Mouse (Mus musculus) thymus, adult 2 months (tissue): Measurements from ENCODE around the gene Rbbp7. TPM values are rescaled to one million over a fixed set of nuclear protein-coding genes. Genes with fewer than 3 reads are reported as not detected.
A peak's percentile ranks its signal among the peaks of the same experiment; 100 is the strongest.
"Not testable (repeated sequence)": the region's sequence is repeated elsewhere in the genome, so short reads cannot be mapped to it uniquely, and the experiment has no call there.

Experiments used
- DNase-seq: peaks from one replicate; pipeline ENCODE4 v3.0.0; 2021
- H3K27ac ChIP-seq: fragments of 200-500 bp; 2 replicates; pipeline ENCODE4 v1.5.1; 2012; ENCODE audit warnings: low read length, control low read depth; ENCODE audit not compliant: control insufficient read depth, insufficient read depth
- H3K27me3 ChIP-seq: fragments of 200-500 bp; 2 replicates; pipeline ENCODE4 v1.6.1; 2012; ENCODE audit warnings: mild to moderate bottlenecking, low read length, moderate library complexity, mixed read lengths; ENCODE audit not compliant: control insufficient read depth, insufficient read depth
- H3K36me3 ChIP-seq: fragments of 200-500 bp; 2 replicates; pipeline ENCODE4 v1.6.1; 2012; ENCODE audit warnings: mild to moderate bottlenecking, low read length, moderate library complexity; ENCODE audit not compliant: control insufficient read depth, insufficient read depth
- H3K4me1 ChIP-seq: fragments of 200-500 bp; replicated peaks from 2 replicates; pipeline ENCODE4 v1.6.1; 2012; ENCODE audit warnings: low read length; ENCODE audit not compliant: control insufficient read depth, insufficient read depth
- H3K4me3 ChIP-seq: fragments of 200-500 bp; 2 replicates; pipeline ENCODE4 v1.5.1; 2012; ENCODE audit warnings: mild to moderate bottlenecking, low read length, control low read depth, moderate library complexity; ENCODE audit not compliant: control insufficient read depth, insufficient read depth
- CTCF ChIP-seq: fragments of 200-500 bp; IDR thresholded peaks from 2 replicates; pipeline ENCODE4 v1.5.1; 2012; ENCODE audit warnings: mild to moderate bottlenecking, control low read depth, low read length, moderate library complexity, borderline replicate concordance; ENCODE audit not compliant: control insufficient read depth, poor library complexity, insufficient read depth; ENCODE audit errors: extremely low read depth
- POLR2A ChIP-seq: fragments of 200-500 bp; IDR thresholded peaks from 2 replicates; pipeline ENCODE4 v1.6.1; 2012; ENCODE audit warnings: mild to moderate bottlenecking, low read length, control low read depth, moderate library complexity; ENCODE audit not compliant: control insufficient read depth, poor library complexity, insufficient read depth; ENCODE audit errors: extremely low read depth
- WGBS: fragments of 180-500 bp; shearing (Covaris S2); methylation state at CpG from one replicate; pipeline ENCODE4 v1.1.7; 2018; 5-methylcytosine and 5-hydroxymethylcytosine counted together
- polyA plus RNA-seq: library from polyadenylated mRNA; depleted of rRNA; stranded (reverse); fragments of >200 nt; gene quantifications from 2 replicates; pipeline ENCODE4 v1.2.3, GENCODE M21; 2012

Rbbp7 gene
- polyA plus RNA-seq, 1 experiment = 82.7 TPM

DNA sequence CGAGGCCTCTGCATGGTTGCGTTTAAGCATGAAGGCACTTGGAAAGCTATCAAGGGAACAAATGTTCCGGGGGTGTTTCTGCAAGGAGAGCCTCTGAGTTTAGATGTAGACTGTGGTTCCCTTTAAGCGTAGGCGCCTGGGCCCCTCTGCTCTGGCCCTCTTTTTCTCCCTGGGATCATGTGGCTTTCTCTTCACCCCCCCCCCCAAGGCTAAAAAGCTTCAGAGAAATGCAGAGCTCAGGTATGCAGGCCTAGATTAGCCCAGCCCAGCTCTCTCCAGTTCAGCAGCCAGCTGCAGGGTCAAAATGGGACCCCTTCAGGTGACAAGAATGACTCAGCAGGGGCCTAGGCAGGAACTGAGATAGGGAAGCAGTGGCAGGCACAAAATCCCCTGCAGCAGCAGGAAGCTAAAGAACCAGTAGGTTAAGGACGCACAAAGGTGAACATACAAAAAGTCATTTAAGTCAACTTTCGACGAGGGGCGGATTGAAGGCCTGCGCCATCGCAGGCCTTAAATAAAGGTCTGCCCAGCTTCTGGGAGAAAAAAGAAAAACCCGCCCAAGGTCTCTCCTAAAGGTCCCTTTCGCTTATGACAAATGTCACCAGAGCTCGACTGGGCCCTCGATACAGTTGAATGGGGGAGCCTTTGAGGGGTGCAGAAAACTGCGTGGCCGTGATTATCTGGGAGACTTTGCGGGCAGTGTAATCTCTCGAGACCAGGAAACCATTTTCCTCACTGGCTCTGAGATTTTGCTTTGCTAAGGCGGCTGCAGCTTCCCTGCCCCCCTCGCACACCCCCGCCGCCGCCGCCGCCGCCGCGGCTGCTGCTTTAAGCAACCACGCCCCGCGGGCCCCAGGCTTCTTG, 719 bp upstream of the Rbbp7 start:
- peak; percentile 38 for DNase-seq
- H3K4me3 ChIP-seq = peak overlapping the region; percentile 51
- H3K27ac ChIP-seq = peak overlapping the region; percentile 95
- H3K36me3 ChIP-seq = no peaks in the 10 kb centered on the region
- peaks cover 9% of the 10 kb centered on the region for H3K4me1 ChIP-seq
- H3K27me3 ChIP-seq = no peaks in the 10 kb centered on the region
- WGBS = 11% methylated on average over 23 of the region's 32 CpGs
- TF ChIP-seq POLR2A (no peak), CTCF (no peak)

DNA sequence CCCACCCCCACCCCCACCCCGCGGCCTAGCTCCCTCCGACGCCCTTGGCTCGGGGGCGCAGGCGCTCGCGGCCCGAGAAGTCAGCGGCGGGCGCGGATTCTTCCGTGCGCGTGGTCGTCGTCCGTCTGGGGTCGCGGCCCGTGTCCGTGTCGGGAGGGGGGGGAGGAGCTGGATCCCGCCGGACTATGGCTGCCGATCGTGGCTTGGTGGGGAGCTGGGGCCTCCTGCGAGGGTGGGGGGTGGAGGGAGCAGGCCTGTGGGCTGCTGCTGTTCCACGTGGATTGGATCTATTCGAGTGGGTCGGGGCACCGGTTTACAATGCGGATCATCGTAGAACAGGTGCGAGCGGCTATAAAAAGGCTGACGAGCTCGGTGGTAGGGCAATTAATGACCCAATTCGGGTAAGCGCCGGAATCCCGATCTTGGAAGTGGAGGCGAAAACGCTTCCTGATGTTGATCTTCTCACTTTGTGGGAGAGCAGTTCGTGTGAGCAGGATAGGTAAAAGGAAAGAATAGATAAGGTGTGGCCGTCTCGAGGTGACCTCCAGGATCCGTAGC, 835 bp downstream of the Rbbp7 start:
- Histone ChIP-seq H3K4me1 (peaks cover 9% of the 10 kb centered on the region), H3K27me3 (no peaks in the 10 kb centered on the region), H3K4me3 (peak overlapping the region; percentile 79), H3K27ac (peak overlapping the region; percentile 57), H3K36me3 (0 out of 2 replicates have a peak, but pooled peaks cover 3% of the 10 kb centered on the region)
- no peak for DNase-seq
- WGBS = under 1% methylated on average over 35 of the region's 50 CpGs
- no peak for TF ChIP-seq CTCF
- no peak for TF ChIP-seq POLR2A

DNA sequence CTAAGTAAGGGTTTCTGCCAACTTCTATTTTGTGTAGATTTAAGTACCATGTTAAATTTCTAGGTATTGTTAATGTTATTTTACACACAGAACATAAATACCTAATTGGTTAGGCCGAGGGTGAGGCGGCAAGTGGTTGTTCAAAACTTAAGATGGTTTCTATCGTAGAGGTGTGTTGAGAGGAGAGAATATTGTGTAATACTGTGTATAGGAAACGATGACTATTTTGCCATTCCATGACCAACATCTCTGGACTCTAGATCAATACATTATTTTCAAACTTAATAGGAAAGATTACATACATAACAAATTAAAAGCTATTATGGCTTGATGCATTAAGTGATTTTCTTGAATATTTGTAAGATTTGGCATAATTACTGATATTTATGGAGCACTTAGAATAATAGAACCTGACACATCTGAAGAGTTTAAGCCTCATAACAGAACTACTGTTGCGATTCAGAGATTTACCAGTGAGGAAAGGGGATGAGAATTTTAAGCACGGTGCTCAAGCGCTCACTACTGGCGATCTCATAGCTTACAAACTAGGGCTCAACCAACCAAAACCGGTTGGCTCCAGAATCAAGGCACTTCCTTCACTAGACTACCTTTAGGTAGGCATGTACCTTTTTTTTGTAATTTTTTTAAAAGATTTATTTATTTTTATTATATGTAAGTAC, 1.7 kb downstream of the Rbbp7 start:
- Histone ChIP-seq H3K4me1 (peaks cover 9% of the 10 kb centered on the region), H3K27me3 (no peaks in the 10 kb centered on the region), H3K4me3 (no peak overlapping the region), H3K27ac (no peak overlapping the region), H3K36me3 (peaks cover 3% of the 10 kb centered on the region; the same call in 1 of the 2 replicates)
- TF ChIP-seq POLR2A (no peak), CTCF (no peak)
- 16% methylated on average over 9 of the region's 9 CpGs for WGBS
- DNase-seq = no peak

DNA sequence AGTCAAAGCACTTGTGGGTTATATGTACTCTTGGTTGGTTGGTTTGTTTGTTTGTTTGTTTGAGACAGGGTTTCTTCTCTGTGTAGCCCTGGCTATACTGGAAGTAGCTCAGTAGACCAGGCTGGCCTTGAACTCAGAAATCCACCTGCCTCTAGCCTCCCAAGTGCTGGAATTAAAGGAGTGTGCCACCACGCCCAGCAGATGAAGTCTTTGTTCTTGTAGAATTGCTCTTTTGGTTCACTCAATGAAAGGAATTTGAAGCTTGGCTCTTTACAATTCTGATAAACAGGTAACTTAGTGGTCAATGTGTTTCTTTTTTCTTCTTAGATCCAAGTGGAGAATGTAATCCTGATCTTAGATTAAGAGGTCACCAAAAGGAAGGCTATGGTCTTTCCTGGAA, 10.5 kb downstream of the Rbbp7 start:
- H3K36me3 ChIP-seq = peaks cover 30% of the 10 kb centered on the region
- TF ChIP-seq CTCF (no peak), POLR2A (no peak)
- no peak overlapping the region for H3K27ac ChIP-seq
- no peaks in the 10 kb centered on the region for H3K27me3 ChIP-seq
- H3K4me1 ChIP-seq = no peaks in the 10 kb centered on the region
- no peak overlapping the region for H3K4me3 ChIP-seq
- DNase-seq = no peak
- 89% methylated on average over 1 of the region's 1 CpGs for WGBS

DNA sequence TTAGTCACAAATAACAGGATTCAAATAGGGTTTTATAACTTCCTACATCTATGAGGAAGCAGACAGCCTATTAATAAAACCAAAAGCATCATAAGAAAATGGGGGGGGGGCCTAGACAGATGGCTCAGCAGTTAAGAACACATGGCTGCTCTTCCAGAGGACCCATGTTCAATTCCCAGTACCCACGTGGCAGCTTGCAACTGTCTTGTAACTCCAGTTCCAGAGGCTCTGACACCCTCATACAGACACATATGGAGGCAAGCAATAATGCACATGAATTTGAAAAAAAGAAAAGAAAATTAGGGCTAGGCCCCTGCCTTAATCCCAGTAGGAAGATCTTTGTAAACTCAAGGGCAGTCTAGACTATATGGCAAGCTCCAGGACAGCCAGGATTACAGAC, 28.2 kb downstream of the Rbbp7 start:
- Histone ChIP-seq H3K4me1 (no peaks in the 10 kb centered on the region), H3K4me3 (no peak overlapping the region), H3K27me3 (no peaks in the 10 kb centered on the region), H3K27ac (no peak overlapping the region), H3K36me3 (peaks cover 12% of the 10 kb centered on the region; the same call in 1 of the 2 replicates)
- DNase-seq = no peak
- TF ChIP-seq POLR2A (no peak), CTCF (no peak)
- WGBS = 93% methylated on average over 1 of the region's 1 CpGs

DNA sequence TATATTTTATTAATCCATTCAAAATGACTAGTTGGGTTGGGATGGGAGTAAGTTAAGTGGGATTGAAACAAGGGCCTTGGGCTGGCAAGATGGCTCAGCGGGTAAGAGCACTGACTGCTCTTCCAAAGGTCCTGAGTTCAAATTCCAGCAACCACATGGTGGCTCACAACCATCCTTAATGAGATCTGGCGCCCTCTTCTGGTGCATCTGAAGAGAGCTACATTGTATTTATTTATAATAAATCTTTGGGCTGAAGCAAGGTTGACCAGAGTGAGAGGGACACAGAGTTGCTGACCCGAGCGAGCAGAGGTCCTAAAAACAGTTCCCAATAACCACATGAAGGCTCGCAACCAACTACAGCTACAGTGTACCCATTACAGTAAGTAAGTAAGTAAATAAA, 31.2 kb downstream of the Rbbp7 start:
- DNase-seq = peak; percentile 2
- not testable (repeated sequence) for H3K27me3 ChIP-seq, H3K4me3 ChIP-seq, H3K27ac ChIP-seq, H3K36me3 ChIP-seq, H3K4me1 ChIP-seq
- WGBS = 97% methylated on average over 5 of the region's 5 CpGs

DNA sequence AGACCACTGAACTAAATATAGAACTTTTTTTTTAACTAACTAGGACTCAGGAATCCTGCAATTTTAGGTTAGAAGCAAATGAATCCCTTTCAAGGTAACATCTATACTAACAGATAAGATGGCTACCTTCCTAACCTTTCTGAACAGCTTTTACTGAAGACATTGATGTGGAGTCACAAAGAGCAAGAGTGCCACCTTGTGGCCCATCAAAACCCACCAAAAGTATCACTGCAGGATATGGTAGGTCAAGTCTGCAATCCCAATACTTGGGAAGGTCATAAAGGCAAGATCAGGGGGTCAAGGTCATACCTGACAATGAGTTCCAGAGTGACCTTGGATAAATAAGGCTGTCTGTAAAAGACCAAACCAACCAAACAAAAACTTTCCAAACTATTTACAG, 40.2 kb downstream of the Rbbp7 start:
- peak; percentile 32 for DNase-seq
- H3K36me3 ChIP-seq = peaks cover 5% of the 10 kb centered on the region; the same call in 1 of the 2 replicates
- no peaks in the 10 kb centered on the region for H3K4me1 ChIP-seq
- no peak overlapping the region for H3K4me3 ChIP-seq
- H3K27me3 ChIP-seq = no peaks in the 10 kb centered on the region
- H3K27ac ChIP-seq = no peak overlapping the region
- no peak for TF ChIP-seq POLR2A
- TF ChIP-seq CTCF = no peak
